Mouse (Mus musculus) liver, postnatal 0 days (tissue): ENCODE measurements around the gene Vwa3b.

Experiments used
- CTCF ChIP-seq: sonication (generic); IDR thresholded peaks from 2 replicates; pipeline ENCODE4 v1.5.1; 2016; ENCODE audit warnings: antibody characterized with exemption, low read depth
- EP300 ChIP-seq: IDR thresholded peaks from 2 replicates; pipeline ENCODE4 v1.6.1; 2016; ENCODE audit warnings: antibody characterized with exemption, low read depth, mild to moderate bottlenecking

GRCm38 (mm10) chr1:37085171-37085570 is 58.8 kb downstream of the Vwa3b start:
- TF ChIP-seq CTCF (no peak), EP300 (no peak)
